Mouse (Mus musculus) myocyte (in vitro differentiated cells): ENCODE data around the gene Aff3. TPM values are rescaled to one million over a fixed set of nuclear protein-coding genes. Genes with fewer than 3 reads are reported as not detected.

ENCODE experiments used
- H3K27me3 ChIP-seq: one replicate; pipeline ENCODE4 v1.6.1; 2011; ENCODE audit not compliant: control insufficient read depth, insufficient read depth, insufficient read length
- H3K36me3 ChIP-seq: one replicate; pipeline ENCODE4 v1.6.1; 2011; ENCODE audit not compliant: control insufficient read depth, insufficient read depth
- H3K4me2 ChIP-seq: one replicate; pipeline ENCODE4 v1.6.1; 2011; ENCODE audit warnings: low read depth, control low read depth
- H3K4me3 ChIP-seq: one replicate; pipeline ENCODE4 v1.5.1; 2011; ENCODE audit warnings: mild to moderate bottlenecking, control low read depth, moderate library complexity
- H3K79me2 ChIP-seq: one replicate; pipeline ENCODE4 v1.6.1; 2011; ENCODE audit not compliant: control insufficient read depth, insufficient read depth
- H3ac ChIP-seq: one replicate; pipeline ENCODE4 v1.6.1; 2011; ENCODE audit not compliant: control insufficient read depth, insufficient read length
- CEBPB ChIP-seq: IDR thresholded peaks from 2 replicates; pipeline ENCODE4 v1.6.1; 2011; ENCODE audit warnings: mild to moderate bottlenecking, moderate library complexity; ENCODE audit not compliant: poor library complexity, insufficient read depth, severe bottlenecking
- E2F4 ChIP-seq: IDR thresholded peaks from one replicate; pipeline ENCODE4 v1.6.1; 2011; ENCODE audit warnings: mild to moderate bottlenecking, control low read depth, moderate library complexity; ENCODE audit not compliant: insufficient read depth
- MAX ChIP-seq: IDR thresholded peaks from one replicate; pipeline ENCODE4 v1.6.1; 2011; ENCODE audit warnings: low read depth, mild to moderate bottlenecking, control low read depth
- MYOD1 ChIP-seq, 3 experiments: IDR thresholded peaks; one replicate each; pipeline ENCODE4 v1.6.1; 2011; ENCODE audit warnings: control low read depth in 2 of 3, low read depth in 2 of 3, mild to moderate bottlenecking in 2 of 3, moderate library complexity in 1 of 3; ENCODE audit not compliant: insufficient read length in 2 of 3, control insufficient read depth in 1 of 3
- MYOG ChIP-seq, 3 experiments: IDR thresholded peaks; one replicate each; pipeline ENCODE4 v1.6.1; 2011; ENCODE audit warnings: control low read depth in 2 of 3, low read depth in 2 of 3, mild to moderate bottlenecking in 2 of 3; ENCODE audit not compliant: insufficient read length in 2 of 3, control insufficient read depth in 1 of 3, insufficient read depth in 1 of 3
- POLR2A ChIP-seq: IDR thresholded peaks from one replicate; pipeline ENCODE4 v1.6.1; 2011; ENCODE audit warnings: low read depth, mild to moderate bottlenecking, control low read depth, moderate library complexity; ENCODE audit not compliant: insufficient read length
- POLR2AphosphoS2 ChIP-seq: IDR thresholded peaks from one replicate; pipeline ENCODE4 v1.6.1; 2011; ENCODE audit warnings: low read depth, control low read depth; ENCODE audit not compliant: insufficient read length
- REST ChIP-seq: IDR thresholded peaks from one replicate; pipeline ENCODE4 v1.6.1; 2011; ENCODE audit warnings: mild to moderate bottlenecking, control low read depth, moderate library complexity; ENCODE audit not compliant: insufficient read depth, insufficient read length
- SRF ChIP-seq: IDR thresholded peaks from one replicate; pipeline ENCODE4 v1.6.1; 2011; ENCODE audit warnings: low read depth; ENCODE audit not compliant: control insufficient read depth, insufficient read length
- TCF12 ChIP-seq: IDR thresholded peaks from one replicate; pipeline ENCODE4 v1.6.1; 2011; ENCODE audit warnings: mild to moderate bottlenecking, control low read depth; ENCODE audit not compliant: poor library complexity, insufficient read depth, severe bottlenecking
- TCF3 ChIP-seq: IDR thresholded peaks from one replicate; pipeline ENCODE4 v1.6.1; 2011; ENCODE audit warnings: low read depth, control low read depth; ENCODE audit not compliant: insufficient read length
- USF1 ChIP-seq: IDR thresholded peaks from one replicate; pipeline ENCODE4 v1.6.1; 2011; ENCODE audit warnings: low read depth, mild to moderate bottlenecking, control low read depth, moderate library complexity
- polyA plus RNA-seq: library from polyadenylated mRNA; unstranded; fragments of >200 nt; fragmentation: generic; extraction: Trizol; gene quantifications from one replicate; pipeline ENCODE4 v1.2.1, GENCODE M21; 2012; ENCODE audit warnings: missing spikeins

Aff3 gene
- polyA plus RNA-seq, 1 experiment: not detected

DNA sequence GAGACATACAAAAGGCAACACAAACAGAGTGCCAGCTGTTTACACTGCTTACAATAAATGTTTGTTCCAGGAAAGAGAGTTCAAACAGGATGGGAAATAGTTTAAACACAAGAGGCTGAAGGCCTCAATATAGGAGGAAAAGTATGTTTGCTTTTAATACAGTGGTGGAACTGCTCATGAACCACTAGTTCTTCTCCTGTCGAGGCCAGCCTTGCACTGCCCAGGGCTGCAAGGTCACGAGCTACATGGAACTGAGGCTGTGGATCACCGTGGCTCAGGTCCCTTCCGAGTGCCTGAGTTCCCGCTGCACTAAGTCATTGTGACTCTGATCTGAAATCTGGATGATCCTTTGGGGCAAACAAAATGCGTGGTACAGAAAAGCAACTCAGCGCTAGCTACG, 73.6 kb downstream of the Aff3 start:
- Histone ChIP-seq H3K4me2 (no peak overlapping the region), H3K27me3 (no peaks in the 10 kb centered on the region), H3K36me3 (no peaks in the 10 kb centered on the region), H3K4me3 (no peak overlapping the region), H3ac (no peak overlapping the region), H3K79me2 (no peaks in the 10 kb centered on the region)
- TF ChIP-seq USF1: no peak
- TF ChIP-seq MYOG (IDR thresholded peaks at IDR 0.05; ENCODE audit: control insufficient read depth in 1 of 3, insufficient read depth in 1 of 3, insufficient read length in 2 of 3, low read depth in 2 of 3): no peak
- TF ChIP-seq TCF3: no peak
- TF ChIP-seq TCF12: no peak
- no peak for TF ChIP-seq REST
- no peak for TF ChIP-seq CEBPB
- no peak for TF ChIP-seq MYOD1 (IDR thresholded peaks at IDR 0.05; ENCODE audit: control insufficient read depth in 1 of 3, insufficient read length in 2 of 3, low read depth in 2 of 3)
- TF ChIP-seq POLR2A: no peak
- no peak for TF ChIP-seq MAX
- TF ChIP-seq E2F4: no peak
- no peak for TF ChIP-seq POLR2AphosphoS2
- TF ChIP-seq SRF: no peak

- Histone ChIP-seq H3K36me3 (no peaks in the 10 kb centered on the region), H3K4me3 (no peak overlapping the region), H3K79me2 (no peaks in the 10 kb centered on the region), H3K27me3 (no peaks in the 10 kb centered on the region), H3ac (no peak overlapping the region), H3K4me2 (no peak overlapping the region)
- TF ChIP-seq USF1 (no peak), MYOG (IDR thresholded peaks at IDR 0.05; ENCODE audit: control insufficient read depth in 1 of 3, insufficient read depth in 1 of 3, insufficient read length in 2 of 3, low read depth in 2 of 3) (no peak), POLR2A (no peak), MYOD1 (IDR thresholded peaks at IDR 0.05; ENCODE audit: control insufficient read depth in 1 of 3, insufficient read length in 2 of 3, low read depth in 2 of 3) (no peak), REST (no peak), POLR2AphosphoS2 (no peak), TCF12 (no peak), CEBPB (no peak), MAX (no peak), SRF (no peak), TCF3 (no peak), E2F4 (no peak)
Measured at GRCm38 (mm10) chr1:38588741-38589140, 76.0 kb downstream of the Aff3 start.

DNA sequence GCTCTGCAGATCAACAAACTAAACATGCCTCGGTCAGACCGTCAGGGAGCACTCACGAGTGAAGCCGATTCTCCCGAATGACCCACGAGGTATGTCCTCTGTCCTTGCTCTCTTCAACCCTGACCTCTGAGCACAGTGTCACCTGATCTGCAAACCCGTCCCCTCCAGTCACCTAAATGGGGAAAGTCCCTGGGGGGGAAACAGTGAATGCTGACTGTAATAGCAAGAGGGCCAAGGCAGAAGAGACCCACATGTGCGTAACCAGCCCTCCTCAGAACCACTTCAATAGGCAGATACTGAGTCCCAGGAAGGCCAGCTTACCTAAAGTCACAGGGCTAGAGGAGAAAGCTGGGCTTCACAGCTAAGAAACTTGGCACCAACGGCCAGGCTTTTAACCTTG, 82.4 kb downstream of the Aff3 start:
- Histone ChIP-seq H3K4me2 (no peak overlapping the region), H3ac (no peak overlapping the region), H3K36me3 (no peaks in the 10 kb centered on the region), H3K79me2 (no peaks in the 10 kb centered on the region), H3K4me3 (no peak overlapping the region), H3K27me3 (no peaks in the 10 kb centered on the region)
- TF ChIP-seq POLR2A (no peak), CEBPB (no peak), USF1 (no peak), TCF3 (no peak), MAX (no peak), TCF12 (no peak), POLR2AphosphoS2 (no peak), SRF (no peak), MYOD1 (IDR thresholded peaks at IDR 0.05; ENCODE audit: control insufficient read depth in 1 of 3, insufficient read length in 2 of 3, low read depth in 2 of 3) (no peak), REST (no peak), E2F4 (no peak), MYOG (IDR thresholded peaks at IDR 0.05; ENCODE audit: control insufficient read depth in 1 of 3, insufficient read depth in 1 of 3, insufficient read length in 2 of 3, low read depth in 2 of 3) (no peak)

- H3K36me3 ChIP-seq: no peaks in the 10 kb centered on the region
- no peak overlapping the region for H3K4me2 ChIP-seq
- no peak for TF ChIP-seq TCF3
- no peak for TF ChIP-seq POLR2A
- no peak for TF ChIP-seq MYOD1 (IDR thresholded peaks at IDR 0.05; ENCODE audit: control insufficient read depth in 1 of 3, insufficient read length in 2 of 3, low read depth in 2 of 3)
- no peak for TF ChIP-seq POLR2AphosphoS2
- no peak for TF ChIP-seq MYOG (IDR thresholded peaks at IDR 0.05; ENCODE audit: control insufficient read depth in 1 of 3, insufficient read depth in 1 of 3, insufficient read length in 2 of 3, low read depth in 2 of 3)
- TF ChIP-seq USF1: no peak
- no peak for TF ChIP-seq SRF
- no peak for TF ChIP-seq REST
- no peak for TF ChIP-seq CEBPB
- TF ChIP-seq E2F4: no peak
- no peak for TF ChIP-seq MAX
- no peak for TF ChIP-seq TCF12
- H3ac ChIP-seq: no peak overlapping the region
- no peak overlapping the region for H3K4me3 ChIP-seq
- H3K79me2 ChIP-seq: no peaks in the 10 kb centered on the region
- H3K27me3 ChIP-seq: no peaks in the 10 kb centered on the region
Measured at GRCm38 (mm10) chr1:38580572-38580971, 84.2 kb downstream of the Aff3 start.
